Mouse (Mus musculus): ENCODE measurements around the gene Gm49318.

DNA sequence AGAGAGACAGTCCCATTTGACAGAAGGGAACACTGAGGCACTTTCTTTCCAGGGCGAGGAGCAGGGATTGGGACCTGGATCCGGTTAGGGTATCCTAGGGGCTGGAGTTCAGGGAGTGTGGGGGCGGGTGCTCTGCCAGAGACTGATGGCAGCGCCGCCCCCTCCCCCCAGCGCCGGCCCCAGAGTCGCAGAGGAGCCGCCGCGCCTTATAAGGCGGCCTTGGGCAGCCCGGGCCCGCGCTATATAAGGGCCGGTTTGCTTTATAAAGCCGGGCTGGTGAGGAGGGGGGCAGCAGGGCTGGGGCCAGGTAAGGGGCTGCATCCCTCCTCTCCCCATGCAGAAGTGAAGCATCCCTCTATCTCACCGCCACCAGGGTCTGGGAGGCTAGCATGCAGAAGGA is 28.9 kb upstream of the Gm49318 start:
- TF ChIP-seq CTCF (IDR thresholded peaks at IDR 0.05; ENCODE audit: low read depth, low read length) (no peak), TAL1 (conservative IDR thresholded peaks at IDR 0.05; ENCODE audit: low read depth, low read length) (no peak), GATA1 (IDR thresholded peaks at IDR 0.05; ENCODE audit: borderline replicate concordance, low read length) (no peak), POLR2AphosphoS5 (IDR thresholded peaks at IDR 0.05; ENCODE audit: insufficient replicate concordance, low read depth, low read length) (no peak)

All from G1E (cell line).